Mouse (Mus musculus): ENCODE results near the gene Polr3b. TPM values are rescaled to one million over a fixed set of nuclear protein-coding genes. Genes with fewer than 3 reads are reported as not detected.
A peak's percentile ranks its signal among the peaks of the same experiment; 100 is the strongest.

Polr3b gene
- polyA plus RNA-seq, 1 experiment from 2014 or later, result 12.5 TPM

DNA sequence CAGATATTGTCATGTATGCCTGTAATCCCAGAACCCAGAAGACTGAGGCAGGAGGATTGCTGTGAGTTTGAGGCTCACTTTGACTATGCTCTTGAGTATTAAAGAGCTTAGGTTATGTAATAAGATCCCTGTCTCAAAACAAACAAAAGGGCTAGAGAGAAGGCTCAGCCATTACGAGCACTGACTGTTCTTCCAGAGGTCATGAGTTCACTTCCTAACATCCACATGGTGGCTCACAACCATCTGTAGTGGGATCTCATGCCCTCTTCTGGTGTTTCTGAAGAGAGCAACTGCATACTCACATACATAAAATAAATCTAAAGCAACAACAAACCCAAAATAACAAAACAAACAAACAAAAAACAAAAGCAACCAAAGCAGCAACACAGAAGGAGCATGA, 23.9 kb upstream of the Polr3b start:
- Histone ChIP-seq H3K4me1 (ENCODE audit: control insufficient read depth, insufficient read depth, low read length) (no peaks in the 10 kb centered on the region), H3K4me3 (ENCODE audit: low read depth, low read length) (no peak overlapping the region), H3K9ac (ENCODE audit: low read depth, low read length) (no peak overlapping the region), H3K27ac (ENCODE audit: low read depth, low read length) (no peak overlapping the region), H3K27me3 (ENCODE audit: control insufficient read depth, insufficient read depth, low read length) (no peaks in the 10 kb centered on the region), H3K36me3 (ENCODE audit: control insufficient read depth, insufficient read depth, low read length) (no peaks in the 10 kb centered on the region), H3K9me3 (replicated peaks; ENCODE audit: control insufficient read depth, low read length) (no peaks in the 10 kb centered on the region), H3K4me2 (no peak overlapping the region)
- ATAC-seq (replicated peaks; ENCODE audit: insufficient number of reproducible peaks, low FRiP score, low TSS enrichment), result no peak
- WGBS (ENCODE audit: insufficient replicate concordance), result 53% methylated on average over 1 of the region's 1 CpGs

GRCm38 (mm10) chr10:84600136-84600535, 22.0 kb upstream of the Polr3b start:
- 76% methylated on average over 6 of the region's 6 CpGs for WGBS (ENCODE audit: insufficient replicate concordance)
- no peaks in the 10 kb centered on the region for H3K27me3 ChIP-seq (ENCODE audit: control insufficient read depth, insufficient read depth, low read length)
- H3K9ac ChIP-seq (ENCODE audit: low read depth, low read length), result no peak overlapping the region
- ATAC-seq (replicated peaks; ENCODE audit: insufficient number of reproducible peaks, low FRiP score, low TSS enrichment), result no peak
- H3K4me2 ChIP-seq, result no peak overlapping the region
- H3K9me3 ChIP-seq (replicated peaks; ENCODE audit: control insufficient read depth, low read length), result no peaks in the 10 kb centered on the region
- no peaks in the 10 kb centered on the region for H3K36me3 ChIP-seq (ENCODE audit: control insufficient read depth, insufficient read depth, low read length)
- no peak overlapping the region for H3K27ac ChIP-seq (ENCODE audit: low read depth, low read length)
- H3K4me3 ChIP-seq (ENCODE audit: low read depth, low read length), result no peak overlapping the region
- H3K4me1 ChIP-seq (ENCODE audit: control insufficient read depth, insufficient read depth, low read length), result no peaks in the 10 kb centered on the region

DNA sequence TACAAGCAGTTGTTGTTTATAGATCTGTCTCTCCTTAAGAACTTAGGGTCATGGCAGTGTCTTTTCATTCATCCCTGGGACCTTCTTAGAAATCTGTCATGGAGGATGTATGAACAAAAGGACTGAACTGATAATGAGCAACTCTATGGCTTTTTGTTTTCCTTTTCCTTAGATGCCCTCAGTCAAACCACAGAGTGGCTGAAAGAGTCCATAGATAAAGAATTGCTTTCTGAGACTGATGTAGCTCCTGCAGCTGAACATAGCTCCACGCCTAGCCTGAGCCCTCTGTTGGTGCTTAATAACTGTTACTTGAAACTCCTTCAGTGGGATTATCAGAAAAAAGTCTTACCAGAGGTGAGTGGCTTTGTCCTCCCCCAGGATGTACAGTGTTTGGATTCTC, 17.8 kb upstream of the Polr3b start:
- Histone ChIP-seq H3K27ac (ENCODE audit: low read depth, low read length) (no peak overlapping the region), H3K27me3 (ENCODE audit: control insufficient read depth, insufficient read depth, low read length) (no peaks in the 10 kb centered on the region), H3K36me3 (ENCODE audit: control insufficient read depth, insufficient read depth, low read length) (no peaks in the 10 kb centered on the region), H3K4me3 (ENCODE audit: low read depth, low read length) (no peak overlapping the region), H3K9ac (ENCODE audit: low read depth, low read length) (no peak overlapping the region), H3K9me3 (replicated peaks; ENCODE audit: control insufficient read depth, low read length) (no peaks in the 10 kb centered on the region), H3K4me1 (ENCODE audit: control insufficient read depth, insufficient read depth, low read length) (peaks cover 3% of the 10 kb centered on the region; the same call in 1 of the 2 replicates), H3K4me2 (no peak overlapping the region)
- no peak for ATAC-seq (replicated peaks; ENCODE audit: insufficient number of reproducible peaks, low FRiP score, low TSS enrichment)
- WGBS (ENCODE audit: insufficient replicate concordance), result 56% methylated on average over 1 of the region's 1 CpGs

DNA sequence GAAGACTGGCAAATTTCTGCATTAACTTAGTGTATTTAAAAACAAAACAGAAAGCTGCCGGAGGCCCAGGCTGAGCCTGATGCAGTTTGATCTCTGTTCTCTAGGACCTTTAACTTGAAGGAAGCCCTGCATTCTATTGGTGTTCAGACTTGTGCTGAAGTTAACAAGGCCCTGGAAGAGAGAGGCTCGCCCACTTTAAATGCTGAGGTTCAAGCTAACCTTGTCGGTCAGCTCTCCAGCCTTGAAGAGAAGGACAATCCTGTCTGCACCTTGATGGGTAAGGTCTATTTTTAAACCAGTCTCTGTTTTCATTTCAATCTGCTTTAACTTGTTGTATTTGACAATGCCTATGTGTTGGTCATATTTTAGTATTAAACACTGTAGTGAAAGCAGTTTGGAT, 13.7 kb upstream of the Polr3b start:
- WGBS (ENCODE audit: insufficient replicate concordance), result 52% methylated on average over 3 of the region's 3 CpGs
- H3K4me2 ChIP-seq, result no peak overlapping the region

DNA sequence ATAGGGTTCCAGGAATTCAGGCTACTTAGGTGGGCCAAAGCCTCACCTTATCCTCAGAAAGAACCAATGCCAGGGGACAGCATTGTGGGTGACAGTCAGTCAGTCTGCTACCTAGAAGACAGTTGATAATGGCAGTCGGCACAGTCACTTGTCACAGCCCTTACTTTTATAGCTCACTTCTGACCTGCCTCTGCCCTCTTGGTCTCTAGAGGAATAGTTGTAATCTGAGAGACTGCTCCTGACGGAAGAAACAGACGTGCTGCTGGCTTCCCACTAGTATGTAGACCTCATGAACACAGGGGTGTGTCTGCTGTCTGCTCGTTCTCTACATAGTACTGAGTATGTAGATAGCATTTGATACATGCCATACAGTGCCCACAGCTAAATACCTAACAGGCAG, 11.8 kb upstream of the Polr3b start:
- no peak for ATAC-seq (replicated peaks; ENCODE audit: insufficient number of reproducible peaks, low FRiP score, low TSS enrichment)
- H3K27me3 ChIP-seq (ENCODE audit: control insufficient read depth, insufficient read depth, low read length), result no peaks in the 10 kb centered on the region
- 24% methylated on average over 4 of the region's 4 CpGs for WGBS (ENCODE audit: insufficient replicate concordance)

More for the DNA sequence above, 13.7 kb upstream of the Polr3b start:
- Histone ChIP-seq H3K4me1 (ENCODE audit: control insufficient read depth, insufficient read depth, low read length) (peaks cover 33% of the 10 kb centered on the region), H3K4me3 (ENCODE audit: low read depth, low read length) (no peak overlapping the region), H3K9me3 (replicated peaks; ENCODE audit: control insufficient read depth, low read length) (no peaks in the 10 kb centered on the region), H3K27me3 (ENCODE audit: control insufficient read depth, insufficient read depth, low read length) (no peaks in the 10 kb centered on the region), H3K9ac (ENCODE audit: low read depth, low read length) (no peak overlapping the region), H3K27ac (ENCODE audit: low read depth, low read length) (0 out of 2 replicates have a peak overlapping the region, but pooled peaks have one; percentile 47), H3K36me3 (ENCODE audit: control insufficient read depth, insufficient read depth, low read length) (no peaks in the 10 kb centered on the region)
- no peak for ATAC-seq (replicated peaks; ENCODE audit: insufficient number of reproducible peaks, low FRiP score, low TSS enrichment)

DNA sequence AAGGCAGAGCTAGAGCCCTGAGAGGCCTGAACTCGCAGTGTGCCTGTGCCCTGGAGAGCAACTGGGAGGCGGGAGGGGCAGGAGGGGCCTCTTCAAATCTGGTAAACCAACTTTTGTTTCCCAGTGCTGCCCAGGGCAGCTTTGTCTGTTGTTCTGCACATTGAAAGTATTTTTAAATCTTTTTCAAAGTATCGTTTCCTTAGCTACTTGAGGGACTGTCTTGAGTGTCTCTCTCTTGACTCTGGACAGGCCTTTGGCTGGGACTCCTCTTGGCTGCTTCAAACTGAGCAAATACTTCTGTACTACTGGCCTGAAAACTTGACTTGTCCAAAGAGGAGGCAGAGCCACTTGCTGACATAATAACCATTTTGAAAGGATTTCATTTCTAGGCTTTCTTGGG, 11.3 kb upstream of the Polr3b start:
- peaks cover 33% of the 10 kb centered on the region for H3K4me1 ChIP-seq (ENCODE audit: control insufficient read depth, insufficient read depth, low read length)
- H3K9ac ChIP-seq (ENCODE audit: low read depth, low read length), result no peak overlapping the region
- H3K27me3 ChIP-seq (ENCODE audit: control insufficient read depth, insufficient read depth, low read length), result no peaks in the 10 kb centered on the region
- 63% methylated on average over 3 of the region's 3 CpGs for WGBS (ENCODE audit: insufficient replicate concordance)
- no peaks in the 10 kb centered on the region for H3K9me3 ChIP-seq (replicated peaks; ENCODE audit: control insufficient read depth, low read length)
- no peak overlapping the region for H3K4me2 ChIP-seq
- H3K36me3 ChIP-seq (ENCODE audit: control insufficient read depth, insufficient read depth, low read length), result no peaks in the 10 kb centered on the region
- ATAC-seq (replicated peaks; ENCODE audit: insufficient number of reproducible peaks, low FRiP score, low TSS enrichment), result no peak
- peak overlapping the region; percentile 38 for H3K27ac ChIP-seq (ENCODE audit: low read depth, low read length)
- H3K4me3 ChIP-seq (ENCODE audit: low read depth, low read length), result no peak overlapping the region

More for the DNA sequence above, 11.8 kb upstream of the Polr3b start:
- Histone ChIP-seq H3K27ac (ENCODE audit: low read depth, low read length) (peak overlapping the region; percentile 38), H3K4me2 (no peak overlapping the region), H3K4me3 (ENCODE audit: low read depth, low read length) (no peak overlapping the region), H3K9ac (ENCODE audit: low read depth, low read length) (no peak overlapping the region), H3K4me1 (ENCODE audit: control insufficient read depth, insufficient read depth, low read length) (peaks cover 33% of the 10 kb centered on the region), H3K36me3 (ENCODE audit: control insufficient read depth, insufficient read depth, low read length) (no peaks in the 10 kb centered on the region), H3K9me3 (replicated peaks; ENCODE audit: control insufficient read depth, low read length) (no peaks in the 10 kb centered on the region)

- Histone ChIP-seq H3K9ac (ENCODE audit: low read depth, low read length) (no peak overlapping the region; the same call in 1 of the 2 replicates), H3K36me3 (ENCODE audit: control insufficient read depth, insufficient read depth, low read length) (no peaks in the 10 kb centered on the region), H3K27ac (ENCODE audit: low read depth, low read length) (peak overlapping the region; percentile 55), H3K4me3 (ENCODE audit: low read depth, low read length) (no peak overlapping the region), H3K4me2 (no peak overlapping the region), H3K9me3 (replicated peaks; ENCODE audit: control insufficient read depth, low read length) (no peaks in the 10 kb centered on the region), H3K4me1 (ENCODE audit: control insufficient read depth, insufficient read depth, low read length) (peaks cover 33% of the 10 kb centered on the region), H3K27me3 (ENCODE audit: control insufficient read depth, insufficient read depth, low read length) (no peaks in the 10 kb centered on the region)
- no peak for ATAC-seq (replicated peaks; ENCODE audit: insufficient number of reproducible peaks, low FRiP score, low TSS enrichment)
- 33% methylated on average over 3 of the region's 3 CpGs for WGBS (ENCODE audit: insufficient replicate concordance)
These were observed 10.4 kb upstream of the Polr3b start for GRCm38 (mm10) chr10:84611664-84612063.

DNA sequence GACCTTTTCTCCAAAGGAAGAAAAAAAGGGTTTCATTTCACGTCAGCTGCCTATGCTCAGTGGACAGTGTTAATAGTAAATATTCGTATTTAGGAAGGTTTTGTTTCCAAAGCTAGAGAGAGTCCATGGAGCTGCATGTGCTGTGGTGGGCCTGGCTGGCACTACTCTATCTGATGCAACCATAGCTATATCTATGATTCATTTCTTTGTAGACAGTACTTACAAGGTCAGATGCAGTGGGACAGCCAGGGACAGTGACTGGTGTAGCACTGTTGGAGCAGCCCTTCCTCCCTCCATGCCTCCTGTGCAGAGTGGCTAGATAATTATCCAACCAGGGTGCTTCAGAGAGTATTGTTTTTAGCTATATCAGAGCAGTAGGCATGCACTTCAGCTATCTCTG, 9.8 kb upstream of the Polr3b start:
- WGBS (ENCODE audit: insufficient replicate concordance), result 86% methylated on average over 2 of the region's 2 CpGs
- H3K4me2 ChIP-seq, result no peak overlapping the region
- no peaks in the 10 kb centered on the region for H3K36me3 ChIP-seq (ENCODE audit: control insufficient read depth, insufficient read depth, low read length)
- H3K9me3 ChIP-seq (replicated peaks; ENCODE audit: control insufficient read depth, low read length), result no peaks in the 10 kb centered on the region
- peaks cover 33% of the 10 kb centered on the region for H3K4me1 ChIP-seq (ENCODE audit: control insufficient read depth, insufficient read depth, low read length)
- ATAC-seq (replicated peaks; ENCODE audit: insufficient number of reproducible peaks, low FRiP score, low TSS enrichment), result no peak
- no peaks in the 10 kb centered on the region for H3K27me3 ChIP-seq (ENCODE audit: control insufficient read depth, insufficient read depth, low read length)
- peak overlapping the region; percentile 55 for H3K27ac ChIP-seq (ENCODE audit: low read depth, low read length)
- no peak overlapping the region for H3K4me3 ChIP-seq (ENCODE audit: low read depth, low read length)
- H3K9ac ChIP-seq (ENCODE audit: low read depth, low read length), result no peak overlapping the region

DNA sequence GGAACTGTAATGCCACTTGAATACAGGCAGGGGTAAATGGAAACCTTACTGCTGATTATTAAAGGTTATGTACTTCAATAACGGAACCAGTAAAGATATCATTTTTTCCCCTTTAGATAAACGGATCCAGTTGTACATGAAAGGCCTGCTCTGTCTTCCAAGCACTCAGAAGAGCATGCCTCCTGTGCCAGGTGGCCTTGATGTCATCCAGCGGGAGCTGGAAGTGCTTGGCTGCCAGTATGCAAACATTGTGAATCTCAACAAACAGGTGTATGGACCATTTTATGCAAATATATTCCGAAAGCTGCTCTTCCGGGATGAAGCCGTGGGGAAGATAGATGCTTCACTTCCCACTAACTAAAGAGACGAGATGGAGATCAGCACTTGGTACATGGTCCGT, 8.7 kb upstream of the Polr3b start:
- H3K9me3 ChIP-seq (replicated peaks; ENCODE audit: control insufficient read depth, low read length), result no peaks in the 10 kb centered on the region
- no peak overlapping the region for H3K27ac ChIP-seq (ENCODE audit: low read depth, low read length)
- no peak for ATAC-seq (replicated peaks; ENCODE audit: insufficient number of reproducible peaks, low FRiP score, low TSS enrichment)
- WGBS (ENCODE audit: insufficient replicate concordance), result 78% methylated on average over 8 of the region's 8 CpGs
- no peaks in the 10 kb centered on the region for H3K36me3 ChIP-seq (ENCODE audit: control insufficient read depth, insufficient read depth, low read length)
- H3K9ac ChIP-seq (ENCODE audit: low read depth, low read length), result no peak overlapping the region
- H3K27me3 ChIP-seq (ENCODE audit: control insufficient read depth, insufficient read depth, low read length), result no peaks in the 10 kb centered on the region
- H3K4me2 ChIP-seq, result no peak overlapping the region
- H3K4me1 ChIP-seq (ENCODE audit: control insufficient read depth, insufficient read depth, low read length), result peaks cover 30% of the 10 kb centered on the region
- no peak overlapping the region for H3K4me3 ChIP-seq (ENCODE audit: low read depth, low read length)

All from heart, embryonic 11.5 days (tissue).